Comparison of ENCODE assay signal across 8 mouse cellular contexts in the genomic region with DNA sequence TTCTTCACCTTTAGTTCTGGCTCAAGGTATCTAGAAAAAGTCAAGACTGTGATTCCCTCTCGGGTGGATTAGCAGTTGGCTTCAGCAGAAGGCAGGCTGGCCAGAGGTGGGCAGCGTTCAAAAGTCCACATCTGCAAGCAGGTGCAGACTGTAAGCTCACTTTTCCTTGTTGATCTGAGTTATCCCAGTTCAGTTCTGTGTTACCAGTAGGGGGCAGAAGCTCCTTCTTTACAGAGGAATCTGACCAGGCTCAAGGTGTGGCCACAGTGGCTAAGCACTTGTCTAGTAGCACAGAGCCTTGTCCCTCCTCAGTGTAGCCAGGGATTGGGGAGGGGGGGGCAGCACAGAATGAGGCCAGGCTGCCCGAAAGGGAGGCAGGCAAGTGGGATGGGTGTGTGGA. TPM values are rescaled to one million over a fixed set of nuclear protein-coding genes. Genes with fewer than 3 reads are reported as not detected.
DNase-seq lines count a peak whose midpoint lies in the region; ATAC-seq lines count a peak whose summit lies in the region.

No protein-coding gene starts in this region.

- H3K9me3 ChIP-seq in forebrain, embryonic 14.5 days (replicated peaks; ENCODE audit: control insufficient read depth, low read length) = no peaks in the 10 kb centered on the region
- H3K9me3 ChIP-seq in forebrain, embryonic 11.5 days (ENCODE audit: control insufficient read depth, low read length) = no peaks in the 10 kb centered on the region
- H3K9me3 ChIP-seq in embryonic facial prominence, embryonic 11.5 days (replicated peaks; ENCODE audit: control insufficient read depth, low read length) = no peaks in the 10 kb centered on the region
- no peaks in the 10 kb centered on the region for H3K9me3 ChIP-seq in lung, embryonic 16.5 days (ENCODE audit: control insufficient read depth, low read length)
- no peaks in the 10 kb centered on the region for H3K9me3 ChIP-seq in stomach, embryonic 16.5 days (replicated peaks; ENCODE audit: control insufficient read depth, low read length)

- H3K4me3 ChIP-seq in forebrain, embryonic 14.5 days (ENCODE audit: low read depth, low read length) = no peak overlapping the region
- no peak overlapping the region for H3K4me3 ChIP-seq in forebrain, embryonic 11.5 days (ENCODE audit: low read depth, low read length)
- H3K4me3 ChIP-seq in embryonic facial prominence, embryonic 11.5 days (ENCODE audit: low read depth, low read length) = no peak overlapping the region
- H3K4me3 ChIP-seq in lung, embryonic 16.5 days (ENCODE audit: low read length) = no peak overlapping the region
- no peak overlapping the region for H3K4me3 ChIP-seq in stomach, embryonic 16.5 days (replicated peaks; ENCODE audit: low read length)

- no peak overlapping the region for H3K27ac ChIP-seq in forebrain, embryonic 14.5 days (ENCODE audit: low read depth, low read length)
- no peak overlapping the region for H3K27ac ChIP-seq in forebrain, embryonic 11.5 days (ENCODE audit: low read depth, low read length)
- H3K27ac ChIP-seq in embryonic facial prominence, embryonic 11.5 days (replicated peaks; ENCODE audit: low read depth, low read length) = no peak overlapping the region
- no peak overlapping the region for H3K27ac ChIP-seq in lung, embryonic 16.5 days (ENCODE audit: low read length)
- no peak overlapping the region for H3K27ac ChIP-seq in stomach, embryonic 16.5 days (ENCODE audit: low read length)

- peaks cover 99% of the 10 kb centered on the region for H3K36me3 ChIP-seq in forebrain, embryonic 14.5 days (ENCODE audit: control insufficient read depth, insufficient read depth, low read length)
- peaks cover 19% of the 10 kb centered on the region; the same call in 1 of the 2 replicates for H3K36me3 ChIP-seq in forebrain, embryonic 11.5 days (ENCODE audit: control insufficient read depth, insufficient read depth, low read length)
- peaks cover 22% of the 10 kb centered on the region for H3K36me3 ChIP-seq in embryonic facial prominence, embryonic 11.5 days (replicated peaks; ENCODE audit: control insufficient read depth, insufficient read depth, low read depth, low read length)
- peaks cover 61% of the 10 kb centered on the region for H3K36me3 ChIP-seq in lung, embryonic 16.5 days (ENCODE audit: control insufficient read depth, insufficient read depth, low read length)
- peaks cover 14% of the 10 kb centered on the region for H3K36me3 ChIP-seq in stomach, embryonic 16.5 days (ENCODE audit: control insufficient read depth, insufficient read depth, low read length)

- 65% methylated on average over 3 of the region's 3 CpGs for WGBS in forebrain, embryonic 14.5 days
- 66% methylated on average over 3 of the region's 3 CpGs for WGBS in forebrain, embryonic 11.5 days
- 71% methylated on average over 3 of the region's 3 CpGs for WGBS in embryonic facial prominence, embryonic 11.5 days
- 50% methylated on average over 3 of the region's 3 CpGs for WGBS in lung, embryonic 16.5 days
- 43% methylated on average over 3 of the region's 3 CpGs for WGBS in stomach, embryonic 16.5 days

- H3K9ac ChIP-seq in forebrain, embryonic 14.5 days (ENCODE audit: low read length) = no peak overlapping the region
- H3K9ac ChIP-seq in forebrain, embryonic 11.5 days (ENCODE audit: low read length) = no peak overlapping the region
- H3K9ac ChIP-seq in embryonic facial prominence, embryonic 11.5 days (replicated peaks; ENCODE audit: low read length) = no peak overlapping the region
- H3K9ac ChIP-seq in lung, embryonic 16.5 days (ENCODE audit: low read length) = no peak overlapping the region
- no peak overlapping the region for H3K9ac ChIP-seq in stomach, embryonic 16.5 days (ENCODE audit: low read length)

- no peaks in the 10 kb centered on the region for H3K27me3 ChIP-seq in forebrain, embryonic 14.5 days (replicated peaks; ENCODE audit: control insufficient read depth, insufficient read depth, low read length)
- H3K27me3 ChIP-seq in forebrain, embryonic 11.5 days (ENCODE audit: control insufficient read depth, insufficient read depth, low read length) = no peaks in the 10 kb centered on the region
- no peaks in the 10 kb centered on the region for H3K27me3 ChIP-seq in embryonic facial prominence, embryonic 11.5 days (ENCODE audit: control insufficient read depth, insufficient read depth, low read length)
- no peaks in the 10 kb centered on the region for H3K27me3 ChIP-seq in lung, embryonic 16.5 days (ENCODE audit: control insufficient read depth, insufficient read depth, low read depth, low read length)
- H3K27me3 ChIP-seq in stomach, embryonic 16.5 days (ENCODE audit: control insufficient read depth, insufficient read depth, low read length) = no peaks in the 10 kb centered on the region

- no peak overlapping the region for H3K4me2 ChIP-seq in forebrain, embryonic 14.5 days (ENCODE audit: low read length)
- no peak overlapping the region for H3K4me2 ChIP-seq in forebrain, embryonic 11.5 days (ENCODE audit: low read depth, low read length, severe bottlenecking)
- no peak overlapping the region for H3K4me2 ChIP-seq in embryonic facial prominence, embryonic 11.5 days (ENCODE audit: low read depth, low read length)
- H3K4me2 ChIP-seq in lung, embryonic 16.5 days (ENCODE audit: low read depth, low read length) = no peak overlapping the region
- H3K4me2 ChIP-seq in stomach, embryonic 16.5 days (ENCODE audit: low read depth, low read length) = no peak overlapping the region

- DNase-seq in forebrain, embryonic 14.5 days (ENCODE audit: low spot score) = peak; percentile 72
- no peak for DNase-seq in forebrain, embryonic 11.5 days (ENCODE audit: low spot score)
- DNase-seq in 3134 (ENCODE audit: extremely low read depth, insufficient read length, low spot score) = peak; percentile 47
- peak; percentile 74 for DNase-seq in adipocyte (ENCODE audit: low spot score)
- peak; percentile 72 for DNase-seq in embryonic facial prominence, embryonic 11.5 days (ENCODE audit: low spot score)
- peak; percentile 77 to 79 for DNase-seq in kidney, adult 8-10 months

- ATAC-seq in forebrain, embryonic 14.5 days = no peak
- no peak for ATAC-seq in forebrain, embryonic 11.5 days (replicated peaks; ENCODE audit: low FRiP score)
- ATAC-seq in embryonic facial prominence, embryonic 11.5 days (replicated peaks; ENCODE audit: insufficient number of reproducible peaks, low FRiP score, low TSS enrichment, low read depth) = no peak
- ATAC-seq in lung, embryonic 16.5 days (ENCODE audit: low read depth) = peak; percentile 53; the same call in 1 of the 2 replicates
- peak; percentile 63; the same call in 1 of the 2 replicates for ATAC-seq in stomach, embryonic 16.5 days (ENCODE audit: insufficient read depth, low FRiP score)

- no peaks in the 10 kb centered on the region for H3K4me1 ChIP-seq in forebrain, embryonic 14.5 days (ENCODE audit: control insufficient read depth, insufficient read depth, low read length)
- H3K4me1 ChIP-seq in forebrain, embryonic 11.5 days (replicated peaks; ENCODE audit: control insufficient read depth, insufficient read depth, low read length) = no peaks in the 10 kb centered on the region
- H3K4me1 ChIP-seq in embryonic facial prominence, embryonic 11.5 days (ENCODE audit: control insufficient read depth, insufficient read depth, low read length) = no peaks in the 10 kb centered on the region
- H3K4me1 ChIP-seq in lung, embryonic 16.5 days (replicated peaks; ENCODE audit: control insufficient read depth, insufficient read depth, low read length) = peaks cover 1% of the 10 kb centered on the region
- peaks cover 3% of the 10 kb centered on the region; the same call in 1 of the 2 replicates for H3K4me1 ChIP-seq in stomach, embryonic 16.5 days (ENCODE audit: control insufficient read depth, insufficient read depth, low read length)

RNA-seq across cellular contexts. Expression of a gene that starts 22.4 kb away (rescaled TPM):
- 4.4 and 5.4 TPM in 2 replicates for polyA plus RNA-seq in forebrain, embryonic 14.5 days (2014; fragmentation: Nextera tagmentation; extraction: Ambion mirVana)
- polyA plus RNA-seq in forebrain, embryonic 11.5 days (2014; fragmentation: Nextera tagmentation; extraction: Ambion mirVana) = 9.1 and 9.8 TPM in 2 replicates
- polyA plus RNA-seq in embryonic facial prominence, embryonic 11.5 days (2014; fragmentation: Nextera tagmentation; extraction: Ambion mirVana) = 7.8 and 8.7 TPM in 2 replicates
- polyA plus RNA-seq in lung, embryonic 16.5 days (2015; fragmentation: Nextera tagmentation; extraction: Ambion mirVana) = 15.9 and 16.9 TPM in 2 replicates
- polyA plus RNA-seq in stomach, embryonic 16.5 days (2015; fragmentation: Nextera tagmentation; extraction: Ambion mirVana) = 8.3 and 8.8 TPM in 2 replicates

RNA-seq across cellular contexts. Expression of a gene that starts 33.7 kb away (rescaled TPM):
- polyA plus RNA-seq in forebrain, embryonic 14.5 days (2014; fragmentation: Nextera tagmentation; extraction: Ambion mirVana) = 34.7 and 41.4 TPM in 2 replicates
- polyA plus RNA-seq in forebrain, embryonic 11.5 days (2014; fragmentation: Nextera tagmentation; extraction: Ambion mirVana) = 35.7 and 38.4 TPM in 2 replicates
- 25.2 and 27.4 TPM in 2 replicates for polyA plus RNA-seq in embryonic facial prominence, embryonic 11.5 days (2014; fragmentation: Nextera tagmentation; extraction: Ambion mirVana)
- polyA plus RNA-seq in lung, embryonic 16.5 days (2015; fragmentation: Nextera tagmentation; extraction: Ambion mirVana) = 23.0 and 23.2 TPM in 2 replicates
- 16.9 and 17.4 TPM in 2 replicates for polyA plus RNA-seq in stomach, embryonic 16.5 days (2015; fragmentation: Nextera tagmentation; extraction: Ambion mirVana)

Comparison
In these comparisons a context has a peak if more than half of its experiments do, and no peak if none do; other contexts are left out.
1. ATAC-seq: peak in lung, embryonic 16.5 days (single experiment) and stomach, embryonic 16.5 days (single experiment); none in forebrain, embryonic 14.5 days (single experiment), forebrain, embryonic 11.5 days (single experiment) and embryonic facial prominence, embryonic 11.5 days (single experiment).